Mouse (Mus musculus) intestine, postnatal 0 days (tissue): ENCODE results near the gene Cmah. TPM values are rescaled to one million over a fixed set of nuclear protein-coding genes. Genes with fewer than 3 reads are reported as not detected.

Source experiments
- ATAC-seq: fragments of 200-750 bp; cut with Nextera tagmentation; 2 replicates; pipeline ENCODE4 v1.8.0; 2017; ENCODE audit warnings: mild to moderate bottlenecking, moderate TSS enrichment, moderate library complexity
- H3K27ac ChIP-seq: fragments of 300-500 bp; sonication (generic); 2 replicates; pipeline ENCODE4 v1.5.1; 2014; ENCODE audit warnings: mild to moderate bottlenecking, low read depth, low read length, moderate library complexity
- H3K27me3 ChIP-seq: fragments of 300-500 bp; sonication (generic); replicated peaks from 2 replicates; pipeline ENCODE4 v1.6.1; 2014; ENCODE audit warnings: low read length, mixed read lengths; ENCODE audit not compliant: control insufficient read depth, insufficient read depth
- H3K36me3 ChIP-seq: fragments of 300-500 bp; sonication (generic); 2 replicates; pipeline ENCODE4 v1.6.1; 2014; ENCODE audit warnings: mild to moderate bottlenecking, moderate library complexity; ENCODE audit not compliant: control insufficient read depth, insufficient read depth
- H3K4me1 ChIP-seq: fragments of 300-500 bp; sonication (generic); replicated peaks from 2 replicates; pipeline ENCODE4 v1.6.1; 2014; ENCODE audit warnings: antibody characterized with exemption, low read length, mixed read lengths; ENCODE audit not compliant: control insufficient read depth, insufficient read depth
- H3K4me2 ChIP-seq: fragments of 300-500 bp; sonication (generic); replicated peaks from 2 replicates; pipeline ENCODE4 v1.6.1; 2014; ENCODE audit warnings: low read depth, mild to moderate bottlenecking, moderate library complexity
- H3K4me3 ChIP-seq: fragments of 300-500 bp; sonication (generic); 2 replicates; pipeline ENCODE4 v1.5.1; 2014; ENCODE audit warnings: low read depth, low read length
- H3K9ac ChIP-seq: fragments of 300-500 bp; sonication (generic); 2 replicates; pipeline ENCODE4 v1.6.1; 2014; ENCODE audit warnings: mild to moderate bottlenecking, low read depth, low read length
- H3K9me3 ChIP-seq: fragments of 300-500 bp; sonication (generic); 2 replicates; pipeline ENCODE4 v1.6.1; 2016; ENCODE audit warnings: mixed run types; ENCODE audit not compliant: control insufficient read depth
- CTCF ChIP-seq: sonication (generic); IDR thresholded peaks from 2 replicates; pipeline ENCODE4 v1.5.1; 2016; ENCODE audit warnings: low read depth, mild to moderate bottlenecking, control low read depth, antibody characterized with exemption, moderate library complexity
- WGBS: fragments of 180-500 bp; shearing (Covaris S2); extraction: QIAGEN DNeasy Blood & Tissue Kit; methylation state at CpG from one replicate; pipeline ENCODE4 v1.1.7; 2014; 5-methylcytosine and 5-hydroxymethylcytosine counted together
- polyA plus RNA-seq: library from polyadenylated mRNA; unstranded; fragments of >200 nt; fragmentation: Nextera tagmentation; extraction: Ambion mirVana; gene quantifications from 2 replicates; pipeline ENCODE4 v1.2.1, GENCODE M21; 2015

Gene Cmah
- polyA plus RNA-seq, 1 experiment from 2014 or later, result 1.4 TPM

DNA sequence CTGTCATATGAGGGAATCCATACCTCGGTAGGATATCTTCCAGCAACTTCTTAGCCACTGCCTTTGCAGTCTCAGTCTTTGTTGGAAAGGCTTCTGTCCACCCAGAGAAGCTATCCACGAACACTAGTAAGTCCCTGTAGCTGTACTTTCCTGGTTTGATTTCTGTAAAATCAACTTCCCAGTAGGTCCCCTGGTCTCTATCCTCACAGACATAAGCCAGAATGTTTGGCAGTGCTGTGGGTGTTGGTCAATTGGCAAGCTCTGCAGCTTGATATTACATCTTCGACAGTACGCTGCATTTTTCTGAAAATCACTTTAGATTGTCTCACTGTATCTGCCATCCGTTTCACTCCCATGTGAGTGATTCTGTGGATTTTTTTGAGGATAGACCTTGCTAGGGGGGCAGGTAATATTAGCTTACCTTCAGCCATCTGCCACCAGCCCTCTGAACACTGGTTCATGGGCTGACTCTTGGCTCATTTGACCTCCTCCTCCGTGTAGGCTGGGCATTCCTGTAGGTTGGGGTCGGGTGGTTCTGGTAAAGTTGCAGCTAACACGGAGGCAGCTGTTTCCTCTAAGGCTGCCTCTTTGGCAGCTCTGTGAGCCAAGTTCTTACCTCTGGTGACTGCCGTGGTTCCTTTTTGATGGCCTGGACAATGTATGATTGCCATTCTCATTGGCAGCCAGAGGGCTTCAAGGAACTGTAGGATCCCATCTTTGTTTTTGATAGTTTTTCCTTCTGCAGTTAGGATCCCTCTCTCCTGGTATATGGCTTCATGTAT, 1.0 kb downstream of the Cmah start:
- 77% methylated on average over 9 of the region's 9 CpGs for WGBS

DNA sequence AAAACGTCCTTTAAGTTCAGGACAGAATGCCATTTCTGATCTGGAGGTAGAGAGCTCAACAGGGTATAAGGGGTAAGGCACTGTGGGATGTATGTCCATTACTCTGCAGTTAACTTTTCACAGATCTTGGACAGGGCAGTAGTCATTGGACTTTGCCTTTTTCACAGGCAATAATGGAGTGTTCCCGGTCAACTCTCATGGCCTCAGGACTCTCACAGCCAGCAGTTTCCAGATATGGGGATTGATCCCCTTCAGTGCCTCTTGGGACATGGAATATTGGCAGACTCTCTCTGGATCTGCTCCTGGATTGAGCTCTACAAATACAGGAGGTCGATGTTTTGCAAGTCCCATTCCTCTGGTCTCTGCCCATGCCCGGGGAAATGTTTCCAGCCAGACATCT, 2.9 kb downstream of the Cmah start:
- H3K36me3 ChIP-seq, result no peaks in the 10 kb centered on the region
- H3K27ac ChIP-seq, result no peak overlapping the region
- H3K9ac ChIP-seq, result no peak overlapping the region
- no peaks in the 10 kb centered on the region for H3K9me3 ChIP-seq
- no peak overlapping the region for H3K4me2 ChIP-seq
- no peak for TF ChIP-seq CTCF
- H3K4me1 ChIP-seq, result 0 out of 2 replicates have a peak, but pooled peaks cover 2% of the 10 kb centered on the region
- no peak overlapping the region for H3K4me3 ChIP-seq
- no peaks in the 10 kb centered on the region for H3K27me3 ChIP-seq
- WGBS, result 63% methylated on average over 4 of the region's 4 CpGs
- no peak for ATAC-seq

More for the DNA sequence above, 1.0 kb downstream of the Cmah start:
- H3K4me3 ChIP-seq, result no peak overlapping the region
- ATAC-seq, result no peak
- TF ChIP-seq CTCF, result no peak
- H3K4me2 ChIP-seq, result no peak overlapping the region
- no peaks in the 10 kb centered on the region for H3K27me3 ChIP-seq
- 0 out of 2 replicates have a peak, but pooled peaks cover 2% of the 10 kb centered on the region for H3K4me1 ChIP-seq
- no peak overlapping the region for H3K9ac ChIP-seq
- H3K9me3 ChIP-seq, result no peaks in the 10 kb centered on the region
- no peaks in the 10 kb centered on the region for H3K36me3 ChIP-seq
- H3K27ac ChIP-seq, result no peak overlapping the region

DNA sequence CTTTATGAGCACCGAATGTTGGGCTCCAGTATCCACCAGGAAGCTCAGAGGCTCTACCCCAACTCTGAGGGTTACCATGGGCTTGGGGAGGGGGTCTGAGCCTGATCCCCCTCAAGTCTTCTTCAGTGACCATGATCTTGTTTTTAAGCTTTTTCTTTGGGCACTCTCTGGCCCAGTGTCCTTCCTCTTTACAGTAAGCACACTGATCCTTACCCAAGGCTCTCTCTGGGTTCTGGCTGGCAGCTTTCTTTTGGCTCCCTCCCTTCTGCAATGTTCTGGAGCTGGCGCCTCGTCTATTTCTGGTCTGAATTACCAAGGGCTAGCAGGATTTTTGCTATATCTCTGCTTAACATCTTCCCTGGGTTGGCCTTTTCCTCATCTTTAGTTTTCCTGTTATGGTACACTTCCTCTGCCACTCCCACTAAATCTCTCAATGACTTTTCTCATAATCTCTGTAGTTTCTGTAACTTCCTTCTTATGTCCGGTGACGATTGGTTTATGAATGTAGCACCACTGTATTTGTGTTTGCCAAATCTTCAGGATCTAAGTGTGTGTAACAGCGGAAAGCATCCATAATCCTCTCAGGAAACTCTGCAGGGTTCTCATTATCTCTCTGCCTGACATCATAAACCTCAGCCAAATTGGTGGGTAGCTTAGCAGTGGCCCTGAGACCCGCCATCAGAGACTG, 3.8 kb downstream of the Cmah start:
- Histone ChIP-seq H3K36me3 (no peaks in the 10 kb centered on the region), H3K27ac (no peak overlapping the region), H3K9ac (no peak overlapping the region), H3K4me1 (0 out of 2 replicates have a peak, but pooled peaks cover 2% of the 10 kb centered on the region), H3K4me2 (no peak overlapping the region), H3K9me3 (no peaks in the 10 kb centered on the region), H3K27me3 (no peaks in the 10 kb centered on the region), H3K4me3 (no peak overlapping the region)
- no peak for ATAC-seq
- TF ChIP-seq CTCF, result no peak
- WGBS, result 66% methylated on average over 7 of the region's 7 CpGs

DNA sequence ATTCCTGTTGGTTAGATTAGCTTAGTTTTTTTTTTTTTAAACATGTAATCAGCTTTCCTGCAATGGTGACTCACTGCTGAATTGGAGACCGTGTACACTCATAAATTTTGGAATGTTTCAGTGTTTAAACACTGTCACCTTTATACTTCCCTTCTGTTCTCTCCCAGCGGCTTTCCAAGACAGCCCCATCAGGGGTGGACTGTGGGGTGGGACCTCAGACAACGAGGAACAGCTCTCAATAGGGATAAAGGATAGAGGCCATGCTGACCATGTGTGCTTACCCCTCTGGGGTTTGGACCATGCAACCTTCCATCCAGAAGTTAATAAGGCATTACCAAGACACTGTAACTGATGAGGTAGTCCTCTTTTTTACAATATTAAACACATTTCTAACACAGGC, 5.3 kb downstream of the Cmah start:
- H3K27ac ChIP-seq, result no peak overlapping the region
- 8% methylated on average over 3 of the region's 3 CpGs for WGBS
- no peak for ATAC-seq
- no peaks in the 10 kb centered on the region for H3K27me3 ChIP-seq
- no peak overlapping the region for H3K4me3 ChIP-seq
- H3K9me3 ChIP-seq, result no peaks in the 10 kb centered on the region
- no peak overlapping the region for H3K4me2 ChIP-seq
- no peak overlapping the region for H3K9ac ChIP-seq
- no peaks in the 10 kb centered on the region for H3K36me3 ChIP-seq
- no peaks in the 10 kb centered on the region for H3K4me1 ChIP-seq
- no peak for TF ChIP-seq CTCF

DNA sequence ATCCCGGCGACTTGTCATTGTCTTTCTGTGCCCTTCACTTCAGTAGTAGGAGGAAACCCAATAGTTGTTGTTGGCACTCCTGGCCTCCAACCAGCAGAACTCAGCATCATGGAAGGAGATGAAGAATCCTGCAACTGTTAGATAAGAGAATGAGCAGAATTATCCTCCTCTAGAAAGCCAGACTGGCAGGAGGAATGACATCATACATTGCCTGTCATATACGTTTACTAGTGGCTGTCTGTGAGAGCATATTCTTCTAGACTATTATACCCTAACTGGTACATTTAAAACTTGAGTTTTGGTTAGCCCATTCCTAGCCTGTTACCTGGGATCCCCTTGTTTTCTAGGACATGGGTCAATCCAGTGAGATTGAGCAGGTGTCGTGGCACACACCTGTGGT, 9.6 kb downstream of the Cmah start:
- H3K4me3 ChIP-seq, result no peak overlapping the region
- H3K9ac ChIP-seq, result no peak overlapping the region
- WGBS, result 78% methylated on average over 4 of the region's 4 CpGs
- H3K4me1 ChIP-seq, result 0 out of 2 replicates have a peak, but pooled peaks cover 4% of the 10 kb centered on the region
- ATAC-seq, result no peak
- TF ChIP-seq CTCF, result no peak
- H3K9me3 ChIP-seq, result no peaks in the 10 kb centered on the region
- H3K27me3 ChIP-seq, result no peaks in the 10 kb centered on the region
- H3K4me2 ChIP-seq, result no peak overlapping the region
- H3K36me3 ChIP-seq, result no peaks in the 10 kb centered on the region
- H3K27ac ChIP-seq, result no peak overlapping the region

DNA sequence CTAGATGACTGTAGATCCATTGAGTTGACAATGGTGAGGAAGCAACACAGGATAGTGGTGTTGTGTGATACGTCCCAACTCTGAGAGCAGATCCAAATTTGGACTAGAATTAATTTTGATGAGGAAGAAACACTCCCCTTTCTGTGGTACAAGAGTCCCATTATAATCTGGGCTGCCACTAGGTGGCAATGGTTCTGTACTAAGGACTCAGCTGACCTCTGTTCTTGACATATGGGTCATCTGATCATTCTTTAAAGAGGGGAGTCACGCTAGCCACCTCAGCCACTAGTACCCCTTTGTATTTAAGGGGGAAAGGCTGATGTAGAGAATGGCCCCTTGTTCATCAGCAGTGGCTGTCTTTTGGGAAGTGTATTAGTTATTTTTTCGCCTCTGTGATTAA, 10.7 kb downstream of the Cmah start:
- ATAC-seq, result no peak
- Histone ChIP-seq H3K4me3 (no peak overlapping the region), H3K27me3 (no peaks in the 10 kb centered on the region), H3K4me1 (0 out of 2 replicates have a peak, but pooled peaks cover 4% of the 10 kb centered on the region), H3K27ac (no peak overlapping the region), H3K9me3 (no peaks in the 10 kb centered on the region), H3K36me3 (no peaks in the 10 kb centered on the region), H3K9ac (no peak overlapping the region), H3K4me2 (no peak overlapping the region)
- WGBS, result 44% methylated on average over 3 of the region's 3 CpGs
- peak; percentile 76 for TF ChIP-seq CTCF
